ENCODE assay signal across 14 mouse cellular contexts in genomic region chr4:123605948-123606347, GRCm38 (mm10).
DNase-seq lines count a peak whose midpoint lies in the region; ATAC-seq and TF ChIP-seq lines count a peak whose summit lies in the region.
"Had no signal": no experiment of that assay in that cellular context is flagged by ENCODE, and none has a peak within 500 bp of the region (broad histone marks: within the 10 kb centered on the region; RNA-seq: fewer than 3 reads in every experiment).

No protein-coding gene starts in this region.

- H3K27me3 ChIP-seq in heart, embryonic 16.5 days (ENCODE audit: control insufficient read depth, insufficient read depth, low read length) = no peaks in the 10 kb centered on the region
- no peaks in the 10 kb centered on the region for H3K27me3 ChIP-seq in limb, embryonic 14.5 days (ENCODE audit: control insufficient read depth, insufficient read depth, low read length)
- no peaks in the 10 kb centered on the region for H3K27me3 ChIP-seq in limb, embryonic 10.5 days (ENCODE audit: low read depth, poor library complexity, severe bottlenecking)
- H3K27me3 ChIP-seq in liver, postnatal 0 days (ENCODE audit: insufficient read depth, low read length) = no peaks in the 10 kb centered on the region
- H3K27me3 ChIP-seq: embryonic facial prominence, embryonic 15.5 days; forebrain, embryonic 15.5 days; liver, embryonic 12.5 days; stomach, embryonic 15.5 days had no signal

- H3K4me3 ChIP-seq in heart, embryonic 16.5 days (ENCODE audit: low read length) = no peak overlapping the region
- no peak overlapping the region for H3K4me3 ChIP-seq in limb, embryonic 14.5 days (replicated peaks; ENCODE audit: low read length)
- no peak overlapping the region for H3K4me3 ChIP-seq in limb, embryonic 10.5 days
- H3K4me3 ChIP-seq in liver, postnatal 0 days (ENCODE audit: low read depth, low read length) = no peak overlapping the region
- H3K4me3 ChIP-seq: embryonic facial prominence, embryonic 15.5 days; forebrain, embryonic 15.5 days; liver, embryonic 12.5 days; megakaryocyte, embryonic 14.5 days; stomach, embryonic 15.5 days had no signal

- 25% methylated on average over 5 of the region's 5 CpGs for WGBS in heart, embryonic 16.5 days
- WGBS in limb, embryonic 14.5 days = 50% methylated on average over 5 of the region's 5 CpGs
- 79% methylated on average over 5 of the region's 5 CpGs for WGBS in limb, embryonic 10.5 days
- 63% methylated on average over 5 of the region's 5 CpGs for WGBS in liver, postnatal 0 days (ENCODE audit: insufficient replicate concordance)

- TF ChIP-seq CTCF in liver, postnatal 0 days (IDR thresholded peaks at IDR 0.05; ENCODE audit: low read depth) = no peak

- peaks cover 3% of the 10 kb centered on the region for H3K9me3 ChIP-seq in heart, embryonic 16.5 days (replicated peaks; ENCODE audit: control insufficient read depth, low read length)
- H3K9me3 ChIP-seq in limb, embryonic 14.5 days (ENCODE audit: control insufficient read depth, low read length) = no peaks in the 10 kb centered on the region
- H3K9me3 ChIP-seq in limb, embryonic 10.5 days (replicated peaks) = no peaks in the 10 kb centered on the region
- H3K9me3 ChIP-seq in liver, postnatal 0 days (ENCODE audit: low read length) = no peaks in the 10 kb centered on the region
- H3K9me3 ChIP-seq: embryonic facial prominence, embryonic 15.5 days; forebrain, embryonic 15.5 days; stomach, embryonic 15.5 days had no signal

- peaks cover 14% of the 10 kb centered on the region for H3K4me1 ChIP-seq in heart, embryonic 16.5 days (ENCODE audit: control insufficient read depth, insufficient read depth, low read length)
- H3K4me1 ChIP-seq in limb, embryonic 14.5 days (ENCODE audit: control insufficient read depth, insufficient read depth, low read length) = no peaks in the 10 kb centered on the region
- no peaks in the 10 kb centered on the region for H3K4me1 ChIP-seq in limb, embryonic 10.5 days
- no peaks in the 10 kb centered on the region; the same call in 1 of the 2 replicates for H3K4me1 ChIP-seq in liver, postnatal 0 days (ENCODE audit: insufficient read depth)
- H3K4me1 ChIP-seq: embryonic facial prominence, embryonic 15.5 days; liver, embryonic 12.5 days; megakaryocyte, embryonic 14.5 days had no signal

- H3K9ac ChIP-seq in heart, embryonic 16.5 days (ENCODE audit: low read length) = no peak overlapping the region
- H3K9ac ChIP-seq in limb, embryonic 14.5 days (ENCODE audit: low read depth, low read length, severe bottlenecking) = no peak overlapping the region
- H3K9ac ChIP-seq in liver, postnatal 0 days (replicated peaks) = no peak overlapping the region
- H3K9ac ChIP-seq: embryonic facial prominence, embryonic 15.5 days; forebrain, embryonic 15.5 days; liver, embryonic 12.5 days; stomach, embryonic 15.5 days had no signal

- intact Hi-C loops in heart, postnatal 14 days (cut with DNase I) = loop anchor here (5.0 kb wide), 1 partner anchor 61 kb away; no protein-coding TSS in a partner anchor

- ATAC-seq in heart, embryonic 16.5 days (replicated peaks; ENCODE audit: extremely low read depth, insufficient read depth, low FRiP score) = no peak
- peak; percentile 15; the same call in 1 of the 2 replicates for ATAC-seq in limb, embryonic 14.5 days (ENCODE audit: low FRiP score, low read depth)
- ATAC-seq in liver, postnatal 0 days = no peak
- ATAC-seq: forebrain, embryonic 15.5 days; liver, embryonic 12.5 days had no signal

- no peaks in the 10 kb centered on the region for H3K36me3 ChIP-seq in heart, embryonic 16.5 days (ENCODE audit: control insufficient read depth, insufficient read depth)
- no peaks in the 10 kb centered on the region for H3K36me3 ChIP-seq in limb, embryonic 14.5 days (ENCODE audit: control insufficient read depth, insufficient read depth, low read length)
- H3K36me3 ChIP-seq in limb, embryonic 10.5 days = peaks cover 6% of the 10 kb centered on the region; the same call in 1 of the 2 replicates
- H3K36me3 ChIP-seq in liver, postnatal 0 days (replicated peaks; ENCODE audit: insufficient read depth, low read length) = no peaks in the 10 kb centered on the region
- H3K36me3 ChIP-seq: embryonic facial prominence, embryonic 15.5 days; forebrain, embryonic 15.5 days; liver, embryonic 12.5 days; stomach, embryonic 15.5 days had no signal

- no peak for TF ChIP-seq EP300 in liver, postnatal 0 days (IDR thresholded peaks at IDR 0.05; ENCODE audit: low read depth)

- no peak for DNase-seq in heart, postnatal 14 days
- no peak for DNase-seq in limb, embryonic 14.5 days (ENCODE audit: low spot score)
- no peak for DNase-seq in limb, embryonic 10.5 days (ENCODE audit: low spot score)
- peak; percentile 45 for DNase-seq in retina, postnatal 1 day
- no peak for DNase-seq in retina, embryonic 14.5 days (ENCODE audit: low spot score)
- DNase-seq in liver, postnatal 0 days = no peak
- DNase-seq: heart, postnatal 36 days; thymus, postnatal 25 days had no signal

- H3K27ac ChIP-seq in heart, embryonic 16.5 days (ENCODE audit: low read length) = peak overlapping the region; percentile 50; the same call in 1 of the 2 replicates
- H3K27ac ChIP-seq in limb, embryonic 14.5 days (replicated peaks; ENCODE audit: low read depth, low read length) = no peak overlapping the region
- H3K27ac ChIP-seq in limb, embryonic 10.5 days = no peak overlapping the region
- H3K27ac ChIP-seq in liver, postnatal 0 days (ENCODE audit: low read depth) = no peak overlapping the region
- H3K27ac ChIP-seq: embryonic facial prominence, embryonic 15.5 days; forebrain, embryonic 15.5 days; liver, embryonic 12.5 days; stomach, embryonic 15.5 days had no signal

- no peak overlapping the region for H3K4me2 ChIP-seq in heart, embryonic 16.5 days (ENCODE audit: low read depth, low read length)
- H3K4me2 ChIP-seq in limb, embryonic 14.5 days (replicated peaks; ENCODE audit: low read depth, low read length, severe bottlenecking) = no peak overlapping the region
- no peak overlapping the region for H3K4me2 ChIP-seq in liver, postnatal 0 days (ENCODE audit: low read depth, low read length)
- H3K4me2 ChIP-seq: embryonic facial prominence, embryonic 15.5 days; forebrain, embryonic 15.5 days; liver, embryonic 12.5 days; stomach, embryonic 15.5 days had no signal

- TF ChIP-seq POLR2A in limb, embryonic 14.5 days (IDR thresholded peaks at IDR 0.05; ENCODE audit: borderline replicate concordance, extremely low read depth, insufficient read depth, insufficient read length) = no peak
